Mouse (Mus musculus) retina, adult 2 months (tissue): ENCODE data around the gene Dact1.

Source experiments
- DNase-seq: peaks from one replicate; pipeline ENCODE4 v3.0.0-alpha.2; 2012; ENCODE audit warnings: low read depth, low spot score

Gene Dact1

DNA sequence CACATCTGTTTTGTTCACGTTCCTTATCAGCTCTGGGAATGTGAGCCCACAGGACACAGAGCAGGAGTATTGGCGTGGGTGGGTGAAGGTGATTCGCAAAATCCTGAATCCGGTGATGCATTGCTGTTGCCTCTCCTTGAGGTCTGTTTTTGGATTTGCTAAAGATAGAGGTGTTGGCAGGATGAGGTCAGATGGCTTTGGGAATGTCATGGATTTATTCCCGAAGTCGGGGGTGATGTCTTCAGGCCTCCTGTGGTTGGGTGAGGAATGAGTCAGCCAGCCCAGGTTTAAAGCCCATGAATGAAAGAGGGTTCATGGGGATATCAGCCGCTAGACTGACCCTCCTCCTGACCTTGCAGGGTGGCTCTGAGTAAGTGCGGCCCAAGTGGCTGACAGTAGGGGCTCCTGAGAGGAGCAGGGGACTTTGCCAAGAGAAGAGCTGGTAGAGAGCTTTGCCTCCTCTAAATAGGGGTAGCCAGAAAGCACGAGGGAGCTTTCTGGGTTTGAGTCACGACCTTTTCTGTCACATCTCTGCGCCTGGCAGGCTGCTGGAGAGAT lies 27.4 kb downstream of the Dact1 start:
- no peak for DNase-seq

DNA sequence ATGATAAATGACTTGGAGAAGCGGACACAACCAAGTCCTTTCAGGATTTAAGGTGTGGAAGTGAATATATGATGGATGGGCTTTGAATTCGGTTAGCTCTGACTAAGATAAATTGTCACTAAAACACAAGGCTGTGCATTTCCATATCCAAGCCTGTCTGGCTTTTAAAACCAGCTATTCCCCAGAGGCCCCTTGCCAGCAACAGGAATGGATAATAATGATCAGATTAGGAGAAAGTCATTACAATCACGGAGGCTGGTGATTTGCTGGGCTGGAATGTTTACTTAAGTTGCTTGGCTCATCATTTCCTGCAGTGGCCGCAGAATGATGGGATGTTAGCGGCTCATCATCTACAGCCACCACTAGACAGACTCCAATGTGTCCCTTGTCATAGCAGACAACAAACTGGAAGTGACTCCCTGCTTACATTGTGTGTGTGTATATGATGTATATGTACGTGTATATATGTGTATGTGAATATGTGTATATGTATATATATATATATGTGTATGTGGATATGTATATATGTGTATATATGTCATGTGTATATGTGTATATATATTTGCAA lies 28.3 kb downstream of the Dact1 start:
- no peak for DNase-seq

DNA sequence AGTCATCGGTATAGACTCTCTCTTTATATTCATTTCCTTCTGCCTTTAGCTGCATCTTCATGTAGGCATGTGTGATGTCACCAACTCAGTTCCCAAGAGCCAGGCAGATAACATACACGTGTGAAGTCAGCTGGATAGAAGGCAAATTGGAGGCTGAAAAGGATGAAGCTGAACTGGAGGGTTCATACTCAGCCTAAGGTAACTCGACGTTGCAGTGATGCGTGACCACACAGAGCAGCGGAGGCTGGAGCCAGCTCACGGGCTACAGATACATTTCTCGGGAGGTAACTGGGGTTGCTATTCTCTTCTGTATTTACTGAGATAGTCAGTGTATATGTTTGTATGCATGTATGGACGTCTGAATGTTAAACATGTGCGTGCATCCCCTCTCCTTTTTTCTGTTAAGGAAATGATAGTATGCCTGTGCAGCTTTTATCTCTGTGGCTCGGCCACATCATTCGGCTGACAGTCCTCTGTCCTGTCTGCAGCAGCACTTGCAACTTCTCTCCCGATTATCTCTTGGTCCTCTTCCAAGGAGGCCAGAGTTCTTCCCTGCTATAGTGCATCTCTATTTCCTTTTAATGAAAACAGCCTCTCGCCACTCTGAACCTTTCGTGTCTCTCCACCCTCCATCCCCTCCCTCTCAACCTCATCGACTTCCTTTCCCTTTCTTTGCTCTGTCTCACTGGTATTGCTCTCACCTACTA lies 29.6 kb downstream of the Dact1 start:
- no peak for DNase-seq

DNA sequence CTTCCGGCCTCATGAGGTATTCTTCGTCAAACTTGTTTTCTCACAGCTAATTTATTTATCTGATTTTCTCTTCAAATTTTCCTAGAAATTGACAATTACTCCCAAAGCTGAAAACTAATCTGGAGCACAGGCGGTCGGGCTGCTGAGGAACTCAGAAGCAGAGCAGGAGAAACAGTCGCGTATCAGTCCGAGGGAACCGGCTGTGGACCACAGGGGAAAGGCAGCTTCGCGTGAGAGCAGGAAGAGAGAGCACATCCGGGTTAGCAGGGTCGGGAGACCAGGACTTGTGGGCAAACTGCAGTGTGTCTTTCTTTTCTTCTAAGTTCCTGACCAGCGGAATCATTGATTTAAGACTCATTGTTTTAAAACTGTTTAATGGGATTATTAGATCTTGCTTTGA lies 32.7 kb downstream of the Dact1 start:
- DNase-seq, result no peak

DNA sequence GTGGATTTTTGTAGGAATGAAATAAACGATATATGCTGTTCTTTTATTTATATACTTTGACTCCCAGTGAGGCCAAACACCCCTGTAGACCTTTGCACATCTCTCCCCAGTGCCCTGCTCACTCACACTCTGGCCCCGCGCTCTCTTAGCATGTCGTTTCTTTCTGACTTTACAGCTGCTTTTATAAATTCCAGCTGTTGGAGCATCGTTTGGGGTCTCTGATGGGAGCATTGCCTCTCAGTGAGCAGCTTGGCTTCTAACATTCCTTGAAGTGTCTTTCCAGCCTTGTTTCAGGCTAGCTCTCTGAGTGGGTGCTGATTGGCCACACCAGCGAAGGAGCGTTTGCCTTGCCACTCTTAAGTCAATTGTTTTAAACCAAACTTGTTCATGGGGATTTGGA lies 35.8 kb downstream of the Dact1 start:
- DNase-seq, result no peak

DNA sequence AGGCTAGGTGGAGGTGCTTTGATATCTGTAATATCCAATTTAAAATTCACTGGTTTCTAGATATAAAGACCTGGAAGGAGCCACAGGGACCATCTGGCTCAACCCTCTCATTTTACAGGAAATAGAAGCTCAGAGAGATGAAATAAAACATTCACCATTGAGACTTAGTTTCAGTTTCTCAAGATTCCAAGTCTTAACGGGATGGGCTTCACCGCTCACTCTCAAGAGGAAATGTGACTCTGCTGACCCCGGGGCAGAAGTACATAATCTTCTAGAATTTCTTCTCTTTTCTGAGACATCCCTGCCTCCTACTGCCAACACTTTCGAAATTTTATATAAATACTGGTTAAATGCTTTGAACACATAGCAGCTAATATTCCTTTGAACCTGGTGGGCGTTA lies 36.4 kb downstream of the Dact1 start:
- DNase-seq, result no peak

DNA sequence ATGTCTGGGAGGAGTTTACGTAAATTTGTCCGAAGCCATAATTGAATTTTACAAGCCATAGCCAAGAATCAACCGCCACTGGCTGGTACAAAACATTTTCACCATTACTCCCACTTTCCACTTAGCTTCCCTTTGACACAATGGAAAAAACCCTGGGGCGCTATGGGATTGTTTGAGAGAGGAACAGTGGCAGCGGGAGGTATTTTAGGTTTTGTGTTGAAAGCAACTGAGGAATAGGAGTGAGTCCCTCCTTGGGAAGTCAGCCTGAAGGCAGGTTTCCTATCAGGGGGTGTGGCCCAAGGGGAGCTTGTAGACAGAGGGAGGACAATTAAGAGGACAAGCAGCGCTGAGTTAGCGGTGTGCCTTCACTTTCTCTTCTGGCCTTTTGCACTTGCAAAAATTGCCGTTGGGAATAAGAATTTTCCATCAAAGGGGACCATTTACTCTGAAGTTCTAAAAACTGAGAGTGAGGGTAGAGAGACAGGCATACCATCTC lies 38.8 kb downstream of the Dact1 start:
- DNase-seq, result no peak

DNA sequence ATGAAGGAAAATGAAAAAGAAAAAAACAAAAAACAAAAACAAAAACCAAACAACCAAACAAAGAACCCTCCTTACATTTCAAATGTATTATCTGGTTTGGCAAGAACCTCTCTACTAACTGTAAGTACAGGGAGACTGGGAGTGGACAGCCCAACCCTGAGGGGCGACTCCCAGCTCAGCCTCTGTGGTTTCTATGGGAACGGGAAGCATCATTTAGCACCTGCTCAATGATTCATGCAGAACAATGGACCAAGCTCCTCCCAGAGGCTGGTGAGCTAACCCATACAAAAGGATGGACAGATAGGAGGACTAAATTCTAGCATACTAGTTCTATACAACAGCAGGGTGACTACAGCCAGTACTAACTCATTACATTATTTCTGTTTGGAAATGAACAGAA lies 40.4 kb downstream of the Dact1 start:
- no peak for DNase-seq

DNA sequence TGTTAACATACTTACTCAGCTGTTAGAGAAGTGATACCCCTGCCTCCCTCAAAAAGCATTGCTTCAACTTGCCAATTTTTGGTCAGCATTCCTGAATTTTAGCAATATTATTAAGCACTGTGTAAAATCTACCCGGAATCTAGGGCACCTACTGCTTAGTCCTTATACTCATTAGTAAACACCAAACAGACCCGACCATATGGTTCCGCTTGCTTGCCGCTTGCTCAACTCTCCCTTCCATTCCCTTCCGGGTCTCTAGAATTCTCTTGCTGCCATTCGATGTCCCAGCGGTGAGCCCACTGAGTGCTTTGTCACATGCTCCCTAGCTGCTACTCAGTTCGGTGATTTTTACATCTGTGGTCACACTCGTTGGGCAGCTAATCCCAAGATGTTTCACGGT lies 45.0 kb downstream of the Dact1 start:
- no peak for DNase-seq

DNA sequence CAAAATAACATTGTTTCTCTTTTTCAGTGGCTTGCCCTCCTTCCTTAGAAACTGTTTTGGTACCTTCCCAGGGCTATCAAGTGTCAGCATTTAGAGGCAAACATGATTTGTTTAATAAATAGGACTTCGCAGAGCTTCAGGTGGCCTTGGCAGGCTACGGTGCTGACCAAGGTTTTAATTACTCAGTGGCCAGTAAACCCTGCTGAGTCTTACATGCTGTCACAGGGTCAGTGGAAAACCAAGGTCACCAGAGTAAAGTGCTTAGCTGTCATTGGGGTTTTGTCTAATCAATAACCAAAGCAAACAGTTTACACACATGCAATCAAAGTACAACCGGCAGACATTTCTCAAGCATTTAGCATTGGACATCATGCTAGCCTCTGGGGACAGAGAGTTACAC lies 45.4 kb downstream of the Dact1 start:
- no peak for DNase-seq

DNA sequence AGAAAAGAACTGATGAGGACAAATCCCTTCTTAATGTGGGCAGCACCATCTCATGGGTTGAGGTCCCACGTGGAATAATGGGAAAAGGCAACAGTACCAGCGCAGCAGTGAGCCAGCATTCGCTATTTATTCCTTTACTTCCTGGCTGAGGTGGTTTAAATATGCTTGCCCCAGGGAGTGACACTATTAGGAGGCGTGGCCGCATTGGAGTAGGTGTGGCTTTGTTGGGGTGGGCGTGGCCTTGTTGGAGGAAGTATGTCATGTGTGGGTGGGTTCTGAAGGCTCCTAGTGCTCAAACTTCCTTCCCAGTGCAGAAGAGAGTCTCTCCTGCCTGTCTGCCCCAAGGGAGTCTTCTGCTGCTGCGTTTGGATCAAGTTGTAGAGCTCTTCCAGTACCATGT lies 51.9 kb downstream of the Dact1 start:
- DNase-seq, result no peak

DNA sequence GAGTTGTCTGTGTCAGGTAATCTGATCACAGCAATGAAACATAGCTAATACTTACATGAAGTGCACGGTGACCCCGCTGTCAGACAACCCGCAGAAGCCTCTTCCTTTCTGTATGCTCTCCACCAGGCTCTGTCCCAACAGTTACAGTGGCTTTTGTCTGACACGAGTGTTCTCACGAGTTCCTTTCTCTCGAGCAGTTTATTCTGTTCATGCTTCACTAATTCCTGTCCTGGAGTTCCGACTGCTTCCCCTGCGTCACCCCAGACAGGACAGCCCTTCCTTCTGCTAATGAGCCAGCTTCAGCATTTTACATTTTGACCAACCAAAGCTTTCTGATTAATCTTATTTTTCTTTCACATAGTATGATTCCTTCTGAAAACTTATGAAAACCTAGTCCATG lies 52.7 kb downstream of the Dact1 start:
- DNase-seq, result no peak

DNA sequence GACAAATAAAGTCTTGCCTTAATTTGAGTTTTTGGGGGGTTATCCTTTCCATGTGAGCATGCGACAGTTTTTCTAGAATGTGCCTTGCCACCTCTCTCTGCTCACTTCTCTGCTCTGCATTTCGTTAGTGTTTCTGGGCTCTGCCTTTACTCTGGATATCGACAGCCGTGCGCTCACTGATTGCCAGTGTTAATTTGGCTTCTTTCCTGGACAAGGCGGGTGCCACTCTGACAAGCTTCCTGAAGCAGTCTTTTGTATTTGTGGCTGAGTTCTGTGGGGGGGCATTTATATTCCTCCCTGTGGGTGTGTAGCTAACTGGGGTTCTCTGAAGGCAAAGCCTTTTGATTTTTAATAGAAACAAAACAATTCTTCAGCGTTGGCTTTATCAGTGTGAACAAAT lies 54.4 kb downstream of the Dact1 start:
- DNase-seq, result no peak

DNA sequence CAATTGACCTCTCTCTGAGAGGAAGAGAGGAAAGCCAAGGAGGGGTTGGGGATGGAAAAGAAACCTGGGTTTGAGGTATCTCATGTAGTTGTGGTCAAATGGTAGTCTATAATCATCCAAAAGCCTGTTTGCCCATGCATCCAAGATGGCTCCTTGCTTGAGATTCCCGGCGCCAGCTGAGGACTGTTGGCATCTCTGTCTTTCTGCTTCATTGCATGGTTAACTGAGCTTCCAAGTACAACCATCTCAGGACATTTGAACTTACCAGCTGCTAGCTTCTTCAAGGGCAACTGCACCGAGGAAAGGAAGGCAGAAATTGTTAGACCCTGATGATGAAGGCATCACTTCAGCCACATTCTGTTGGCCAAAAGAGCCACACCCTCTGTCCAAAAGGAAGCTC lies 54.8 kb downstream of the Dact1 start:
- DNase-seq, result no peak

DNA sequence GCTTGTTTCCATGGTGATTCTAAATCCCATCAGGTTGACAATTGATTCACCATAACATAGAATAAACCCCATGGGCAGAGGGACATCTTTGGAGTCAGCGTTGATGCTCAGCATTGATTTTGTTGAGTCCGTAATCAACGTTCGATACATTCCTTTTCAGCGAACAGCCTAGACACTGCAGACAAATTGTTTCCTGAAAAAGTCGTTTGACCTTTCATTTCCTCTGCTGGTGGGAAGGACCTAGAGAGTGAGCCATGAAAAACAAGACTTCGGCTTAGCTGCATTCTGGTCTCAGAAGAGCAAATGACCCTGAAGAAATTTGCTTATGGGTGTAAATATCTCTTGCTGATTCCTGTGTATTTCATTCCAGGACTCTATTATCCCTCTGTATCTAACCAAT lies 55.5 kb downstream of the Dact1 start:
- DNase-seq, result no peak

DNA sequence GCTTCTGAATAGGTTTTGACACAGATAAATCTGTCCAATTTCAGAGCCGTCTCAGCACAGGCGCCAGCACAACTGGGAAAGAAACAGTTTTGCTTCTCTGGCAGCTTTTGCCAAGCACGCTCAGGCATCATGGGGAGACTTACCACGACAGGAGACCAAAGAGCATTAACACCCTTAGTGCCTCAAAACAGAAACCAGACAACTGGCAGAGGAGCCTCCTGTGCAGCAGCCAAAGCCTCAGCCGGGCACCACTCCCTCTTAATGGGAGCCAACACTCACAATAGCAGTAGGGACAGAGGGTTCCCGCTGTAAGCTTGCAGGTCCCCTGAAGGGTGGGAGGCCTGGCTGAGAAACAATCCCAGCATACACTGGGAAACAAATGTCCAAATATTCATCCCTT lies 56.5 kb downstream of the Dact1 start:
- DNase-seq, result no peak

DNA sequence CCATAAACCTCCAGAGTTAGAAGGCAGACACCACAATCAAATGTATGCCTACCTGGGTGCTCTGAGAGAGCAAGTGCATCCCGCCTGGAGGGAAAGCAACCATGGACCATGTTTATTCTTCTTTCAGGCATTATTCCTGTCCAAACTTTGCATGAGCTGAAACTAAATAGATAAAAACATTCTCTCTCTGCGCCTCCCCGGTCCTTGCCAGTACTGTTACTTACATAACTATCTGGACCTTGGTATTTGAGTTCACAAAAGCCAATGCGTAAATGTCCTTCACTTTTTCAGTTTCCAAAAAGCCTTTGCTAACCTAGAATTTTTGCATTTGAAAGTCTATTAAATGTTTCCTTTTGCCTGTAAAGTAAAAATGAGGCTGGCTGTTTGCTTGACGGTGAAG lies 58.9 kb downstream of the Dact1 start:
- DNase-seq, result no peak
